Mouse (Mus musculus) brain, embryonic 14.5 days (tissue): Measurements from ENCODE around the gene Kcp.

ENCODE experiments used
- CTCF ChIP-seq: fragments of 200-500 bp; IDR thresholded peaks from 2 replicates; pipeline ENCODE4 v1.5.1; 2012; ENCODE audit warnings: inconsistent platforms, mild to moderate bottlenecking, moderate library complexity, borderline replicate concordance; ENCODE audit not compliant: insufficient read depth, insufficient read length; ENCODE audit errors: extremely low read depth
- POLR2A ChIP-seq: fragments of 200-500 bp; IDR thresholded peaks from 2 replicates; pipeline ENCODE4 v1.6.1; 2012; ENCODE audit warnings: mild to moderate bottlenecking, inconsistent platforms, borderline replicate concordance; ENCODE audit not compliant: poor library complexity, insufficient read depth, insufficient read length, severe bottlenecking; ENCODE audit errors: extremely low read depth

GRCm38 (mm10) chr6:29471137-29471536 is 36.6 kb downstream of the Kcp start, which contains the start of gene Atp6v1fnb:
- no peak for TF ChIP-seq CTCF
- TF ChIP-seq POLR2A = no peak
